Mouse (Mus musculus) urinary bladder, postnatal 14 days (tissue): ENCODE results near the gene AC129217.1.
"Not testable (repeated sequence)": the region's sequence is repeated elsewhere in the genome, so short reads cannot be mapped to it uniquely, and the experiment has no call there.

Experiments
- DNase-seq: peaks from one replicate; pipeline ENCODE4 v3.0.0; 2021; ENCODE audit warnings: low spot score

The AC129217.1 gene

GRCm38 (mm10) chr19:8830664-8831063 is 1.1 kb downstream of the AC129217.1 start:
- no peak for DNase-seq

GRCm38 (mm10) chr19:8831262-8831661 is 1.7 kb downstream of the AC129217.1 start:
- no peak for DNase-seq

GRCm38 (mm10) chr19:8832971-8833370 is 3.4 kb downstream of the AC129217.1 start:
- DNase-seq: no peak

GRCm38 (mm10) chr19:8836327-8836726 is 6.8 kb downstream of the AC129217.1 start:
- not testable (repeated sequence) for DNase-seq

- DNase-seq: peak; percentile 79
These were observed 7.7 kb downstream of the AC129217.1 start, which contains the start of gene Bscl2 for GRCm38 (mm10) chr19:8837251-8837791. Gene Bscl2 (plus strand): TSS chr19:8837467.

- DNase-seq: peak; percentile 42
These were observed 8.6 kb downstream of the AC129217.1 start for GRCm38 (mm10) chr19:8838041-8838730.

GRCm38 (mm10) chr19:8839103-8839907 is 9.7 kb downstream of the AC129217.1 start, which contains the start of gene Gng3:
Gene Gng3 (minus strand): TSS chr19:8839194.
- no peak for DNase-seq

GRCm38 (mm10) chr19:8839908-8840791 is 10.6 kb downstream of the AC129217.1 start:
- DNase-seq: peak; percentile 79

- DNase-seq: no peak
These were observed 11.4 kb downstream of the AC129217.1 start for GRCm38 (mm10) chr19:8841012-8841411.

GRCm38 (mm10) chr19:8842961-8843360 is 13.4 kb downstream of the AC129217.1 start:
- no peak for DNase-seq

- peak; percentile 87 for DNase-seq
These were observed 15.0 kb downstream of the AC129217.1 start for GRCm38 (mm10) chr19:8844371-8845129.

GRCm38 (mm10) chr19:8848356-8848755 is 18.8 kb downstream of the AC129217.1 start:
- DNase-seq: no peak

GRCm38 (mm10) chr19:8850402-8850901 is 20.9 kb downstream of the AC129217.1 start, which contains the start of gene Lrrn4cl:
Gene Lrrn4cl (plus strand): TSS chr19:8850768.
- peak; percentile 53 for DNase-seq

GRCm38 (mm10) chr19:8851639-8852038 is 22.1 kb downstream of the AC129217.1 start:
- DNase-seq: no peak

GRCm38 (mm10) chr19:8852236-8852928 is 22.8 kb downstream of the AC129217.1 start:
- DNase-seq: no peak

- DNase-seq: no peak
These were observed 23.5 kb downstream of the AC129217.1 start for GRCm38 (mm10) chr19:8853117-8853516.

GRCm38 (mm10) chr19:8857689-8858088 is 28.1 kb downstream of the AC129217.1 start:
- DNase-seq: peak; percentile 67

- DNase-seq: no peak
These were observed 29.4 kb downstream of the AC129217.1 start for GRCm38 (mm10) chr19:8859018-8859417.

- DNase-seq: no peak
These were observed 34.7 kb downstream of the AC129217.1 start for GRCm38 (mm10) chr19:8864265-8864664.

GRCm38 (mm10) chr19:8870381-8870780 is 40.8 kb downstream of the AC129217.1 start:
- not testable (repeated sequence) for DNase-seq
